Mouse (Mus musculus) left cerebral cortex, postnatal 14 days (tissue): Measurements from ENCODE around the gene Txk. TPM values are rescaled to one million over a fixed set of nuclear protein-coding genes. Genes with fewer than 3 reads are reported as not detected.

ENCODE experiments used
- DNase-seq, 2 experiments: peaks; one replicate each; pipeline ENCODE4 v3.0.0; 2021 to 2022; ENCODE audit warnings: low spot score in 2 of 2, mixed read lengths in 1 of 2
- intact Hi-C: fragments of 180-260 bp; cut with DNase I; formaldehyde crosslinking; loops from one replicate; pipeline ENCODE4 v1.15.1; 2025
- total RNA-seq, 2 experiments: library from RNA; stranded (reverse); gene quantifications; 2 replicates each; pipeline ENCODE4 v1.2.3; 2021

Gene Txk
- total RNA-seq, 2 experiments from 2014 or later: 0.24 to 0.27 TPM

- intact Hi-C loops: loop anchor here (5.0 to 10.0 kb wide), 3 partner anchors 199 to 581 kb away; partner anchors contain the start of gene Nfxl1
- peak; percentile 60 to 79 for DNase-seq
These were observed 3.4 kb upstream of the Txk start for GRCm38 (mm10) chr5:72755941-72756340.

GRCm38 (mm10) chr5:72755035-72755434, 2.5 kb upstream of the Txk start:
- intact Hi-C loops: loop anchor here (5.0 to 10.0 kb wide), 3 partner anchors 198 to 580 kb away; partner anchors contain the start of gene Nfxl1
- no peak for DNase-seq

GRCm38 (mm10) chr5:72751056-72751758, 1.4 kb downstream of the Txk start:
- intact Hi-C loops: loop anchor here (10.0 kb wide), 1 partner anchor 576 kb away; no protein-coding TSS in a partner anchor
- DNase-seq: no peak

GRCm38 (mm10) chr5:72750226-72750625, 2.4 kb downstream of the Txk start:
- no peak for DNase-seq
- intact Hi-C loops: loop anchor here (10.0 kb wide), 1 partner anchor 575 kb away; no protein-coding TSS in a partner anchor

- intact Hi-C loops: no loop called here
- no peak for DNase-seq
These were observed 3.8 kb downstream of the Txk start for GRCm38 (mm10) chr5:72748659-72749265.

GRCm38 (mm10) chr5:72747384-72747783, 5.2 kb downstream of the Txk start:
- DNase-seq: peak; percentile 75 to 90
- intact Hi-C loops: no loop called here

GRCm38 (mm10) chr5:72746461-72746860, 6.1 kb downstream of the Txk start:
- intact Hi-C loops: no loop called here
- no peak for DNase-seq

- no peak for DNase-seq
- intact Hi-C loops: no loop called here
These were observed 9.5 kb downstream of the Txk start for GRCm38 (mm10) chr5:72743103-72743502.

- DNase-seq: no peak
- intact Hi-C loops: no loop called here
These were observed 15.7 kb downstream of the Txk start for GRCm38 (mm10) chr5:72736868-72737267.

GRCm38 (mm10) chr5:72736437-72736836, 16.1 kb downstream of the Txk start:
- no peak for DNase-seq
- intact Hi-C loops: no loop called here

GRCm38 (mm10) chr5:72735763-72736162, 16.8 kb downstream of the Txk start:
- peak in 1 of 2 experiments; percentile 31 for DNase-seq
- intact Hi-C loops: no loop called here

GRCm38 (mm10) chr5:72732885-72733284, 19.7 kb downstream of the Txk start:
- intact Hi-C loops: no loop called here
- no peak for DNase-seq

- intact Hi-C loops: no loop called here
- no peak for DNase-seq
These were observed 27.2 kb downstream of the Txk start for GRCm38 (mm10) chr5:72725404-72725803.

GRCm38 (mm10) chr5:72723429-72723828, 29.1 kb downstream of the Txk start:
- intact Hi-C loops: no loop called here
- no peak for DNase-seq

- DNase-seq: no peak
- intact Hi-C loops: no loop called here
These were observed 32.0 kb downstream of the Txk start for GRCm38 (mm10) chr5:72720587-72720986.

GRCm38 (mm10) chr5:72710572-72711278, 41.9 kb downstream of the Txk start:
- DNase-seq: peak; percentile 53 to 83
- intact Hi-C loops: loop anchor here (10.0 kb wide), 1 partner anchor 156 kb away; the partner anchor contains the start of gene Nfxl1

- intact Hi-C loops: loop anchor here (2.0 to 10.0 kb wide), 3 partner anchors 43 to 357 kb away; partner anchors contain the start of gene Nfxl1
- no peak for DNase-seq
These were observed 42.6 kb downstream of the Txk start for GRCm38 (mm10) chr5:72709976-72710375.

GRCm38 (mm10) chr5:72709451-72709850, 43.1 kb downstream of the Txk start:
- no peak for DNase-seq
- intact Hi-C loops: loop anchor here (2.0 to 5.0 kb wide), 2 partner anchors 42 to 357 kb away; no protein-coding TSS in a partner anchor

- no peak for DNase-seq
- intact Hi-C loops: loop anchor here (5.0 kb wide), 1 partner anchor 39 kb away; no protein-coding TSS in a partner anchor
These were observed 45.9 kb downstream of the Txk start for GRCm38 (mm10) chr5:72706722-72707121.

- intact Hi-C loops: loop anchor here (5.0 kb wide), 1 partner anchor 39 kb away; no protein-coding TSS in a partner anchor
- DNase-seq: no peak
These were observed 46.5 kb downstream of the Txk start for GRCm38 (mm10) chr5:72706095-72706494.
